Mouse (Mus musculus) granulocyte monocyte progenitor cell, adult 5-6 weeks (primary cell): ENCODE data around the gene Fbxw11. TPM values are rescaled to one million over a fixed set of nuclear protein-coding genes. Genes with fewer than 3 reads are reported as not detected.
A peak's percentile ranks its signal among the peaks of the same experiment; 100 is the strongest.
"Not testable (repeated sequence)": the region's sequence is repeated elsewhere in the genome, so short reads cannot be mapped to it uniquely, and the experiment has no call there.

Experiments
- ATAC-seq: replicated peaks from 2 replicates; pipeline ENCODE4 v1.8.0; 2016; ENCODE audit warnings: mild to moderate bottlenecking, moderate TSS enrichment, inconsistent platforms; ENCODE audit not compliant: poor library complexity, severe bottlenecking
- total RNA-seq, 2 experiments: library from RNA; stranded (forward) in 1 of 2; stranded (reverse) in 1 of 2; fragments of 200-712, 200-1000 nt in 1 of 2; fragments of >200 nt in 1 of 2; fragmentation: Nextera tagmentation in 1 of 2; gene quantifications; 2 replicates each; pipeline ENCODE4 v1.2.3; 2014 to 2017

Gene Fbxw11
- total RNA-seq, 2 experiments from 2014 or later = 35.4 to 62.0 TPM

- ATAC-seq = peak; percentile 47
Observed at GRCm38 (mm10) chr11:32662082-32662656, 19.6 kb downstream of the Fbxw11 start.

DNA sequence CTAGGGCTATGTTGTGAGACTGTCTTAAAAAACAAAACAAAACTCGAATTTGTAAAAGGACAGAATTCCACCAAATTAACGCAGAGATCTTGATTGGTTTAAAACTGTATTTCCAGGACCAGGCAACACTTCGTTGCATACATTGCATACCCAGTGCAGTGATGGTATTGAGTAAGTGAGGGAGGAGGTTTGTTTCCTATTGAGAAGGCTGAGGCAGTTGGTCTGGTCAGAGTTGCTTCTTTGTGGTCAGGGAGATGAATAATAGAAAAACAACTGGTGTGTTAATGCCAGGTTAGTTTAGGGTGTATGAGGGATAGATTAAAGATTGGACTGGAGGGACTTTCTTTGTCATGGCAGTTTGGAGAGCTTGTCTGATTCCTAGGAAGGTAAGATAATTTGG lies 23.1 kb downstream of the Fbxw11 start:
- peak; percentile 82 for ATAC-seq

- ATAC-seq = no peak
Observed at GRCm38 (mm10) chr11:32666983-32667382, 24.5 kb downstream of the Fbxw11 start.

- ATAC-seq = peak; percentile 89
Observed at GRCm38 (mm10) chr11:32671480-32671879, 29.0 kb downstream of the Fbxw11 start.

- ATAC-seq = no peak
Observed at GRCm38 (mm10) chr11:32676777-32677176, 34.3 kb downstream of the Fbxw11 start.

- no peak for ATAC-seq
Observed at GRCm38 (mm10) chr11:32677811-32678210, 35.3 kb downstream of the Fbxw11 start.

DNA sequence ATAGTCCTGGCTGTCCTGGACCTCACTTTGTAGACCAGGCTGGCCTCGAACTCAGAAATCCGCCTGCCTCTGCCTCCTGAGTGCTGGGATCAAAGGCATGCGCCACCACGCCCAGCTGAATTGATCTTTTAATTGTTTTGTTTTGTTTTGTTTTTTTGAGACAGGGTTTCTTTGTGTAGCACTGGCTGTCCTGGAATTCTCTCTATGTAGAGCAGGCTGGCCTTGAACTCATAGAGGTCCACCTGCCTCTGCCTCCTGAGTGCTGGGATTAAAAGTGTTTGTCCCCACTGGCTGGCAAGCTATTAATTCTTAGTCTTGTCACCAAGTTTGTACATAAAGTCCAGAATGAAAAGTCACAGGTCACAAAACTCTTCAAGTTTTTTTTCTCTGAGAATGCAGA lies 36.6 kb downstream of the Fbxw11 start:
- ATAC-seq = not testable (repeated sequence)

DNA sequence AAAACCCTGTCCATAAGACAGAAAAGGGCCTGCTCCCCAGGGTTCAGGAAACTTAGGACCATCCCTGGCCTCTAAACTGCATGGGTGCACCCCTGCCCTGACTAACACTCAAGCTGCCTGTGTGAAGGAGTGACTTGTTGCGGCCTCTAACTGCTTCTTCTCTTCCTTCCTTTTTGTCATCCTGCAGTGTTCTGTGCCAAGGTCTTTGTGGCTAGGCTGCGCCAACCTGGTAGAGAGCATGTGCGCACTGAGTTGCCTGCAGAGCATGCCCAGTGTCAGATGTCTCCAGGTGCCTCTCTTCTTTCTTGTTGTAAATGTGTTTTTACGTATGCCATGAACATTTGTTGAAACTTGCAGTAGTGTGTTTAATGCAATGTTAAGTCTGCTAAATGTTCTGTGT lies 37.5 kb downstream of the Fbxw11 start:
- peak; percentile 76 for ATAC-seq

GRCm38 (mm10) chr11:32681192-32681795 lies 38.8 kb downstream of the Fbxw11 start:
- no peak for ATAC-seq

- peak; percentile 54 for ATAC-seq
Observed at GRCm38 (mm10) chr11:32682335-32683102, 40.0 kb downstream of the Fbxw11 start.

DNA sequence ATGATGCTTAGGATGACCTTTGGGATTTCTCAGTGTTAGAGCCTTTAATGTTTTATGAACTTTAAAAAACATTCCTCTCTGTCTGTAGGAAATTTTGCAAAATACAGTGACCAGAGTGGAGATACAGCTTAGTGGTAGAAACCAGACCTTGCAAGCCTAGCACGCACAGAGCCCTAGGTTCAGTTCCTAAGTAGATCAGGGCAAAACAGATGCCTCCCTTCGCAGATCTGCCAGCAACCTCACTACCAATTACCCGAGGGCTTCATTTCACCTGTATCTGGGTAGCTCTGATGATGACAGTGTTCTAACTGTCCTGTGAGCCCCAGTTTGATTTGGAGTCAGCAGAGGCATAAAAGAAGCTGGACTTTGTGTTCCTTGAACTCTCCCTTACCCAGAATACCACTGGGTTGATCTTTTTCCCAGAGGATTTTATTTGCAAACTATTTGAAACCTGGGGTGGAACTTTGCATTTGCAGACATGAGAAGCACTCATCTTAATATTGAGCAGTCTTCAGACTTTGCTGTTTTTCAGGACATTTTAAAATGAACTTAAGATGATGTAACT lies 42.2 kb downstream of the Fbxw11 start:
- no peak for ATAC-seq

DNA sequence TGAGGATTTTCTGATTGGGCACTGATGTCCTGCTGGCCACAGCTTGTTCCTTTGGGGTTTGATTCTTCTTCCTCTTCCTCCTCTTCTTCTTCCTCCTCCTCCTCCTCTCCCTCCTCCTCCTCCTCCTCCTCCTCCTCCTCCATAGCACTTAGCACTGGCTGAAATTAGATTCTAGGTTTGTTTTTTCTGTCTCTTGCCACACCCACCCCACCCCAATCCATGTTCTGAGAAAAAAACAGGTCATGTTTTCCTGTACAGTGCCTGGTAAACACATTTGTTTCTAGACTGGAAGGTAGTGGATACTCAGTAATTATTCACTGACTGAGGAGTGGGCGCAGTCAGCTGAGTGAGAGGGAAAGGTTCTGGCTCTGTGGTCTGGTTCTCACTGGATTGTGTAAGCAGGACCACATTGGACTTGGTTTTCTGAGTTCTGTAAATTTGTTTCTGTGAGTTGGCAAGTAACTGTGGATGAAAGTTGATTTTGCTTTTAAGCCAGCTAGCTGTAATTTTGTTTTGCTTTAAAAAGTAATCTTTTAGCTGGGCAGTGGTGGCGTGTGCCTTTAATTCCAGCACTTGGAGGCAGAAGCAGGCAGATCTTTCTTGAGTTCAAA lies 45.8 kb downstream of the Fbxw11 start:
- ATAC-seq = peak; percentile 61; the same call in 1 of the 2 replicates

GRCm38 (mm10) chr11:32689510-32689909 lies 47.0 kb downstream of the Fbxw11 start:
- ATAC-seq = no peak

- ATAC-seq = no peak
Observed at GRCm38 (mm10) chr11:32692834-32693233, 50.3 kb downstream of the Fbxw11 start.

DNA sequence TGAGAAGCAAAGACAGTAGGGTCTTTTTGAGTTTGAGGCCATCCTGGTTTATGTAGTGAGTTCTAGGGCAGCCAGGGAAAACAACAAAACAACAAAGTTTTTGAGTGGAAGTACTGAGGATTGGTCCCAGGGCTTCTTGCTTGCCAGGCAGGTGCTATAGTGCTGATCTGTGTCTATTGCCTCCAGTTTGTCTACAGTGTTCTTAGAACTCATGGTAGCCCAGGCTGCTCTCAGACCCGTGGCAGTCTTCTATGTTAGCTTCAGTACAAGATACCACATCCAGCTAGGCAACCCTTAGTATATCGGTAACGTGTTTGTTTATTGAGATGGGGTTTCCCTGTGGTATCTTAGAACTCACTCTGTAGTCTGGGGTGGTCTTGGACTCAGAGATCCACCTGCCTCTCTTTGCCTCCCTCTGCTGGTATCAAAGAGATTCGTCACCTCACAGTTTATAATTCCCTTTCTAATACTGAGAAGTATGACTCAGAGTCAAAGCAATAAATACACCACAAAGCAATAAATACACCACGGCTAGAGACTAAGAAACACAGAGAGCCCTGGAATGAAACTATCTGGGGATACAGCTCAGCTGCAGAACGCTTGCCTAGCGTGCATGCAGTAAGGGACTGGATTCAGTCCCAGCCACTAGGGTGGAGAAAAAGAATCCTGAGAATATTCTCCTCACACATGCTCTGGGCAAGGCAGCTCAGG lies 51.1 kb downstream of the Fbxw11 start:
- ATAC-seq = peak; percentile 56

GRCm38 (mm10) chr11:32694322-32695003 lies 51.9 kb downstream of the Fbxw11 start:
- not testable (repeated sequence) for ATAC-seq

DNA sequence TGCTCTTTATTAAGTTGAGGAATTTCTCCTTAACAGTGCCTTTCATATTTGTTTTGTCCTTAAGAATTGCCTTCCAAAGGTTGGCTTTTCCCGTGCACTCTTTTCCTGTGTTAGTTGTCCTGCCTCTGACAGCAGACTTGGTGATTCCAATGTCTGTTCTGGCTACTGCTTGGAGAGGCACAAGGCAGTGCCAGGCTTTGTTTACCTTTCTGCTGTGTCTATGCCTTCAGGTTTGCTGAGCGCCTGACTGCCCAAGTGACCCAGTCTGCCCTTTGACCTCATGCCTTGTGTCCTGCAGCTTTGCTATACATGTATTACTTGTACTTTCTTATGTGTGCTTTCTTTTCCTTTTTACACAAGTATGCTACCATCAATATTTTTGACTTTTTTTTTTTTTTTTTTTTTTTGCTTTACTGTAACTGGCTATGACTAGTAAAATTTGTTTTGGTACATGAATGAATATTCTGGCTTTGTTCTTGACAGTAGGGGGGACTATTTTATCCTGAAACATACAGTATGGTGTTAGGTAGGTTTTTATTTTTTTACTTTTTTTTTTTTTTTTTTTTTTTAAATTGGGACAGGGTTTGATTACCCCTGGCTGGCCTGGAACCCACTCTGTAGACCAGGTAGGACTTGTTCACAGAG lies 54.0 kb downstream of the Fbxw11 start:
- no peak for ATAC-seq

DNA sequence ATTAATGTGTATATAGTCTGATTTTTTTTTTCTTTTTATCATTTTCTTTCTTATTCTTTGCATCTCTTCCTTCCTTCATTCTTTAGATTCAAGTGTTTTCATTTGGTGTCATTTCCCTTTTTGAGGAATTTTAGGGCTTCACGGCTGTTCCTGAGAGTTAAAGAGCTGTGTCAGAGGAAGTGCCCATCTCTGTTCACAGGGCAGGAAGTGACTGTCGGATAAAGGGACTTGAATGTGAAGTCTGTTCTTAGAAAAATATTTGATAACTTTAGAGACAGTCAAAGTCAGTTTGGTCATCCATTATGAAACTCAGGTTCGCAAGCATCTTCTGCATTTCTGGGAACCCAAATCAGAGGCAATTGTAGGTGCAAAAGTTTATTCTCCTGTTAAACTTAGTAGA lies 55.2 kb downstream of the Fbxw11 start:
- peak; percentile 57 for ATAC-seq

GRCm38 (mm10) chr11:32699913-32700493 lies 57.5 kb downstream of the Fbxw11 start:
- no peak for ATAC-seq
